Mouse (Mus musculus): Measurements from ENCODE around the gene Slc7a12.

Gene Slc7a12

GRCm38 (mm10) chr3:14480397-14480796 is at the start of gene Slc7a12:
Gene Slc7a12 (plus strand): TSS chr3:14480697.
- DNase-seq (ENCODE audit: low spot score in 2 of 2), result no peak

- DNase-seq (ENCODE audit: low spot score in 2 of 2), result no peak
Observed at GRCm38 (mm10) chr3:14432381-14432780, 48.1 kb upstream of the Slc7a12 start.

- no peak for DNase-seq (ENCODE audit: low spot score in 2 of 2)
Observed at GRCm38 (mm10) chr3:14446015-14446414, 34.5 kb upstream of the Slc7a12 start.

GRCm38 (mm10) chr3:14446691-14447090 is 33.8 kb upstream of the Slc7a12 start:
- DNase-seq (ENCODE audit: low spot score in 2 of 2), result no peak
